Mouse (Mus musculus): ENCODE measurements around the gene Eid1. TPM values are rescaled to one million over a fixed set of nuclear protein-coding genes. Genes with fewer than 3 reads are reported as not detected.

Gene Eid1
- polyA plus RNA-seq, 1 experiment: 19.9 TPM

DNA sequence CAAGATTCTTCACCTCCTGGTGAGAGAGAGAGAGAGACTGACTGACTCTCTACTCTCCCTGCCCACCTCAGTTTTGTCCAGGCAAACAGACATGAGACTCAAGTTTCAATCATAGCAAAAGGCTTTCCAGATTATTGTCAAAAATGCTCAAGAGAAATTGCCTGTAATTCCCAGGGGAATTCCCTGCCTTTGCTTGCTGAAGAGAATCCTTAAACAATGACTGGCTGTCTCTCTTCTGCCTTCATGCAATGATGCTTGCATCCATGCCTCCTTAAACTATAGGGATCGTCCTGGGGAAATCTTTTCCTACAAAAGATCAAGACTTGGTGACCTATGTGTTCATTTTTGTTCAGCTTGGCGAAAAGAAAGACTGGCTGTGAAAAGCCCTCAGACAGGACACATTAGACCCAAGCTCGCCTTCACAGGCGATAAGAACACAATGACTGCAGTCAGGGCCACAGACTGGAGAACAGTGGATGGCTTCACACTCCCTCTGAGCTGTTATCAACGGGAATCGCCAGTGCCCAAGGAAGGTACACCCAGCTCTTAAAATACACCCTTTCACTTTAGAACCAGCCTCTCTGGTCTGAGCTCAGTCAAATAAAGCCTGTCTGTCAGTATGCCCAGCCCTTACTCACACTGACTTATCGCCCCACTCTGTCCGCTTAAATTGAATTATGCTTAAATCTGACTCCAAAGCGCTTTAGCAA lies 12.7 kb downstream of the Eid1 start:
- no peak for DNase-seq
- H3K4me3 ChIP-seq (ENCODE audit: insufficient read depth, low read depth, low read length): no peak overlapping the region
- H3K36me3 ChIP-seq (ENCODE audit: control insufficient read depth, insufficient read depth, low read length): no peaks in the 10 kb centered on the region
- no peaks in the 10 kb centered on the region for H3K27me3 ChIP-seq (replicated peaks; ENCODE audit: control insufficient read depth, insufficient read depth, low read length)
- H3K4me1 ChIP-seq (ENCODE audit: control insufficient read depth, insufficient read depth, low read length): no peaks in the 10 kb centered on the region
- WGBS: 78% methylated on average over 9 of the region's 9 CpGs
- H3K27ac ChIP-seq (ENCODE audit: insufficient read depth, low read depth, low read length): no peak overlapping the region
- no peak for TF ChIP-seq CTCF (conservative IDR thresholded peaks at IDR 0.05; ENCODE audit: insufficient read depth, insufficient read length, low read depth, low read length)

DNA sequence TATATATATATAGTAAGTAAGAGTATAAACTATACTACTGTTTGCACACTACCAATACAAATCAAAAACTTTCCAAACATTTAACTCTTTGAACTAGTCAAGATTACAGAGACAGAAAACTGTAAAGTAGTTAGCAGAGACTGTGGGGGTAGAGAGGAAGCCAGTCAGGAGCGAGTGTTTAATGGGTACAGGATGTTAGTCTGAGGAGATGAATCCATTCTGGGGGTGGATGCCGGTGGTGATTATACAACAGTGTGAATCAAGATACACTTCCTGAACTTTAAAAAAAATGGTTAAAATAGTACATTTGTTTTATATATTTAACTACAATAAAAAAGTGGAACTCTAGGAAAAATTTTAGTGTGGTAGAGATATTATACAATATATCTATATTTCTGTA lies 19.1 kb downstream of the Eid1 start:
- Histone ChIP-seq H3K36me3 (ENCODE audit: control insufficient read depth, insufficient read depth, low read length) (no peaks in the 10 kb centered on the region), H3K4me3 (ENCODE audit: insufficient read depth, low read depth, low read length) (no peak overlapping the region), H3K27me3 (replicated peaks; ENCODE audit: control insufficient read depth, insufficient read depth, low read length) (no peaks in the 10 kb centered on the region), H3K4me1 (ENCODE audit: control insufficient read depth, insufficient read depth, low read length) (no peaks in the 10 kb centered on the region), H3K27ac (ENCODE audit: insufficient read depth, low read depth, low read length) (no peak overlapping the region)
- WGBS: 45% methylated on average over 2 of the region's 2 CpGs
- TF ChIP-seq CTCF (conservative IDR thresholded peaks at IDR 0.05; ENCODE audit: insufficient read depth, insufficient read length, low read depth, low read length): no peak
- no peak for TF ChIP-seq POLR2A (IDR thresholded peaks at IDR 0.05; ENCODE audit: low read depth, low read length)
- DNase-seq: no peak

DNA sequence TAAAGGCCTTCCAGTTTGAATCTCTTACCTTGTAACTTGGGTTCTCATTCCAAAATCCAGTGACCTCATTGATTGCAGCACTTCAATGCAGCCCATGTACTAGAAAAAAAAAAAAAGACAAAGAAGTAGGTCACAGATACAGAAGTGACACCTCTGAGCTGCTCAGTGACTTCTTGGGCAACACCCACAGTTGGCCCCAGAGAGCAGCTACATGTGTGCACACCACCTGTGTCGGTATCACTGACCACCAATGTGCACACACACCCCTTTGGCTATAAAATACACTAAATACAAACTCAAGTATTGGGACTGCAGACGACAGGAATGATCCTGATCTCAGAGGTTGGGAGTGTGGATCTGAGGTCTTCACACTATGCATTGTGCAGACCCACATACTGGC lies 21.9 kb downstream of the Eid1 start:
- WGBS: 79% methylated on average over 2 of the region's 2 CpGs
- Histone ChIP-seq H3K36me3 (ENCODE audit: control insufficient read depth, insufficient read depth, low read length) (no peaks in the 10 kb centered on the region), H3K4me3 (ENCODE audit: insufficient read depth, low read depth, low read length) (no peak overlapping the region), H3K27ac (ENCODE audit: insufficient read depth, low read depth, low read length) (no peak overlapping the region), H3K4me1 (ENCODE audit: control insufficient read depth, insufficient read depth, low read length) (no peaks in the 10 kb centered on the region), H3K27me3 (replicated peaks; ENCODE audit: control insufficient read depth, insufficient read depth, low read length) (no peaks in the 10 kb centered on the region)
- no peak for DNase-seq
- TF ChIP-seq CTCF (conservative IDR thresholded peaks at IDR 0.05; ENCODE audit: insufficient read depth, insufficient read length, low read depth, low read length): no peak
- no peak for TF ChIP-seq POLR2A (IDR thresholded peaks at IDR 0.05; ENCODE audit: low read depth, low read length)

DNA sequence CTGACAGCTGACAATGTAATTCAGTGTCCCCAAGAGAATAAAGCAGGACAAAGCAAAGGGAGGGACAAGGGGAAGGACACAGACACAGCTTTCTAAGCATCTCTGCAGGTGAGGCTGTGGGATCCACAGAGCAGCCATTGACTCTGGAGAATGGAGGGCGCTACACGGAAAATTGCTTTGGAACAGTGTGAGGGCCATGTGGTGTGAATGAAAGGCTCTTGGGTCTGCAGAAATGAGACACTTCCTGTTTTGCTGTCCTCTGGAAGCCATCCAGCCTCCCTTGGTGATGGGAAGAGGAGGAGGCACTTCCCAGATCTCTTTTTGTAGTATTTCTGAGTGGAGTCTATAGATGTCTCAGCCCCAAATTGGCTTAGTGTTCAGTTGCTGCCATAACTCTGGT lies 23.3 kb downstream of the Eid1 start:
- peak; percentile 60 for DNase-seq
- Histone ChIP-seq H3K36me3 (ENCODE audit: control insufficient read depth, insufficient read depth, low read length) (no peaks in the 10 kb centered on the region), H3K4me3 (ENCODE audit: insufficient read depth, low read depth, low read length) (no peak overlapping the region), H3K27ac (ENCODE audit: insufficient read depth, low read depth, low read length) (no peak overlapping the region), H3K27me3 (replicated peaks; ENCODE audit: control insufficient read depth, insufficient read depth, low read length) (no peaks in the 10 kb centered on the region), H3K4me1 (ENCODE audit: control insufficient read depth, insufficient read depth, low read length) (no peaks in the 10 kb centered on the region)
- 81% methylated on average over 2 of the region's 2 CpGs for WGBS
- no peak for TF ChIP-seq CTCF (conservative IDR thresholded peaks at IDR 0.05; ENCODE audit: insufficient read depth, insufficient read length, low read depth, low read length)

DNA sequence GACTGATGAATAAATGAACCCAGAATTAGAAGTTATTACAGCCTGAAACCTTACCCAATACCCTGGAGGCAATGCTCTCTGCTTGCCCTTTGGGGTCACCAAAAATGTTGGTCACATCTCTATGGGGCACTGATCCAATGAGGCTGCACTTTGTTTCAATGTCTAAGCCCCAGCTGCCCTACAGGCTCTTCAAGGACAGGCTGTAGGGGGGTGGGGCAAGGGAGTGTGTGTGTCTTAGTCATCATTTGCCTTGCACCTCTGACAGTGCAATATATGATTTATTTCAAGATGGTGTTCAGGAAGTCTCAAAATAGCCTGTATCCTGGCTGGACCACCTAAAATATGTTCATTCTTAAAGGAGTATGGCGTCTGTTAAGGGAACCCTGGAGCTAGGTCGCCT lies 28.7 kb downstream of the Eid1 start:
- H3K36me3 ChIP-seq (ENCODE audit: control insufficient read depth, insufficient read depth, low read length): no peaks in the 10 kb centered on the region
- no peaks in the 10 kb centered on the region for H3K27me3 ChIP-seq (replicated peaks; ENCODE audit: control insufficient read depth, insufficient read depth, low read length)
- 83% methylated on average over 2 of the region's 2 CpGs for WGBS
- no peak for TF ChIP-seq POLR2A (IDR thresholded peaks at IDR 0.05; ENCODE audit: low read depth, low read length)
- no peak for TF ChIP-seq CTCF (conservative IDR thresholded peaks at IDR 0.05; ENCODE audit: insufficient read depth, insufficient read length, low read depth, low read length)
- no peak overlapping the region for H3K27ac ChIP-seq (ENCODE audit: insufficient read depth, low read depth, low read length)
- no peak overlapping the region for H3K4me3 ChIP-seq (ENCODE audit: insufficient read depth, low read depth, low read length)
- H3K4me1 ChIP-seq (ENCODE audit: control insufficient read depth, insufficient read depth, low read length): no peaks in the 10 kb centered on the region
- no peak for DNase-seq

DNA sequence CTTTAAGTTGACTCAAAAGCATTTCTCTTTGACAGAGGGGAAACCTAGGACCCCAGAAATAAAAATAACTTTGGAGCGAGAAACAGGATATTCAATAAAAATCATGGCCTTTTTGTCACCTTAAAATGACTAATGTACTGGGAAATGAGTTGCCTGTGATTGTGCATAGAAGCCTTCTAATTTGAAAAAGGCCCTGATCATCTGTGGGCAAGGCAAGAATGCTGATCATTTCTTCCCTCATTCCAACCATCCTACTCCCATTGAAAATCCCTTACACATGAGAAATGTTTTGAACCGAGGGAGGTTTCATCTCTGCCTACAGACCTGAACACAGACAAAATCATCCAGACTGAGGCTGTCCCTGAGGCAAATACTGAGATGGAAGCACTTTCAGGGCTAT lies 30.0 kb downstream of the Eid1 start:
- 78% methylated on average over 2 of the region's 2 CpGs for WGBS
- no peaks in the 10 kb centered on the region for H3K27me3 ChIP-seq (replicated peaks; ENCODE audit: control insufficient read depth, insufficient read depth, low read length)
- no peak for DNase-seq
- no peaks in the 10 kb centered on the region for H3K4me1 ChIP-seq (ENCODE audit: control insufficient read depth, insufficient read depth, low read length)
- no peak for TF ChIP-seq POLR2A (IDR thresholded peaks at IDR 0.05; ENCODE audit: low read depth, low read length)
- H3K36me3 ChIP-seq (ENCODE audit: control insufficient read depth, insufficient read depth, low read length): no peaks in the 10 kb centered on the region
- H3K27ac ChIP-seq (ENCODE audit: insufficient read depth, low read depth, low read length): no peak overlapping the region
- no peak overlapping the region for H3K4me3 ChIP-seq (ENCODE audit: insufficient read depth, low read depth, low read length)

DNA sequence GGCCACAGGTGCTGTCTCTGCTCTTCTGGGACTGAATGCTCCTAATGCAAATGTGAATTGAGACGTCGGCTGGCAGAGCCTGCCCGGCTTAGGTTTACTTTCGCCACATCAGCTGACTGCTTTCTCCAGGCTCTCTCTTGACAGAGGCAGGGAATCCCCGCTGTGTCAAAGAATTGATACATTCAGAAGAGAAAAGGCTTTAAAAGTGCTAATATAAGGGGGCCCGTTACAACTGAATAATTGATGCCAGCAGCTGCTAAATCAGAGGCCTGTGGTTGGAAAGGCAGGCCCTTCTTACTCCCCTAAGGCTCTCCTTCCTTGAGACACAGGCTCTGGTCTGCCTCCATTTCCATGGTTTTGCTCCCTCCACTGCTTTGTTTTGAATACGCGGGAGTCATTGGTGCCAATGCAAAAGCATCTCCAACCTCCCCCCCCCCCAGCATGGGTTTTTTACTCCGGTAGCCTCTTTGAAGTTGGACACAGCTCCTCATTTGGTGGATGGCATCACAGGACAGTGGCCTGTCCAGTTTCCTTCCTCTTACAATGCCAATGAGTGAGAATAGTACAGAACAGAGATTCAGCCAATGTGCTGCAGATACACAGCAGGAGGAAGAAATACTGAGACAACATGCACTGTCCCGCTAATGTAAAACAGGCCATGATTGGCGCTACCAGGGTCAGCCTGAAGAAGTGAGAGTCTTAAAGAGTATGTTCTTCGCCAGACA lies 32.2 kb downstream of the Eid1 start:
- 80% methylated on average over 12 of the region's 12 CpGs for WGBS
- TF ChIP-seq CTCF (conservative IDR thresholded peaks at IDR 0.05; ENCODE audit: insufficient read depth, insufficient read length, low read depth, low read length) (no peak), POLR2A (IDR thresholded peaks at IDR 0.05; ENCODE audit: low read depth, low read length) (no peak)

More for the DNA sequence above, 32.2 kb downstream of the Eid1 start:
- no peaks in the 10 kb centered on the region for H3K36me3 ChIP-seq (ENCODE audit: control insufficient read depth, insufficient read depth, low read length)
- no peaks in the 10 kb centered on the region for H3K27me3 ChIP-seq (replicated peaks; ENCODE audit: control insufficient read depth, insufficient read depth, low read length)
- H3K4me1 ChIP-seq (ENCODE audit: control insufficient read depth, insufficient read depth, low read length): no peaks in the 10 kb centered on the region
- H3K4me3 ChIP-seq (ENCODE audit: insufficient read depth, low read depth, low read length): no peak overlapping the region
- H3K27ac ChIP-seq (ENCODE audit: insufficient read depth, low read depth, low read length): no peak overlapping the region
- DNase-seq: no peak

Data from kidney, adult 2 months (tissue).